Mouse (Mus musculus) layer of hippocampus, postnatal 25 days (tissue): ENCODE results near the gene C530008M17Rik. TPM values are rescaled to one million over a fixed set of nuclear protein-coding genes. Genes with fewer than 3 reads are reported as not detected.

Experiments used
- DNase-seq, 2 experiments: peaks; one replicate each; pipeline ENCODE4 v3.0.0; 2022; ENCODE audit warnings: mixed read lengths in 2 of 2, low spot score in 1 of 2; ENCODE audit errors: extremely low spot score in 1 of 2
- total RNA-seq, 2 experiments: library from RNA; stranded (reverse); gene quantifications; 2 replicates each; pipeline ENCODE4 v1.2.3; 2021

Gene C530008M17Rik
- total RNA-seq, 2 experiments from 2014 or later: 86.4 to 94.5 TPM

DNA sequence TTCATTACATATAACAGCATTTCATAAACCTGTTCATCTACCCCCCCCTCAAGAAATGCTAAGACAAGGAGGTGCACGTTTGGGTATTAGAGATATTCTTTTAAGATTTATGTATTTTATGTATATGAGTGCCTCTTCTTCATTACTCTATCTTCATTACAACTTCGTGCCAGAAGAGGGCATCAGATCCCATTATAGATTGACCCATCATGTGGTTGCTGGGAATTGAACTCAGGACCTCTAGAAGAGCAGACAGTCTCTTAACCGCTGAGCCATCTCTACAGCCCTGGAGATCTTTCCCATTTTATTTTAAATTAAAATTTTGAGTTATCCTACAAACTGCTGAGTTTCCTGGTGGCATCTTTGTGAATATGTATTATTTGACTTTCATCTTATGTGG lies 112.7 kb downstream of the C530008M17Rik start:
- no peak for DNase-seq

GRCm38 (mm10) chr5:76769572-76769971 lies 113.3 kb downstream of the C530008M17Rik start:
- no peak for DNase-seq

GRCm38 (mm10) chr5:76771371-76771770 lies 115.1 kb downstream of the C530008M17Rik start:
- DNase-seq: no peak

DNA sequence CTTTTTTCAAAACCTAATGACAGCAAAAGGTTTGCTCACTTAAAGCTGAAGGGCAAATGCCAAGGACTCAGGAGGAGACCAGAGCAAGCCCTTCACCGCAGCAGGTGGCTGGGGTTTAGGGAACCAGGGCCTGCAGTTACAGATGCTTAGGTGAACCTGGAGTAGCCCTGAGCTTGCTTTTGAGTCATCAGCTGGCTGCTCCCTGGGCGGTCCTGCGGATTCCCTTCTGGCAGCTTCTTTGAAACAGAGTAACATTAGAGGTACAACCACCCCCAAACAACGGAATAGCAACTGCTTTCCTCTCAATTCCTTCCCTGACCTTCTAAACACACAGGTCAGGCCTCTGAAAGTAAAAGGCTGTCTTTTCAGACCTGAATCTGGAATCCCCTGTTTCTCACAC lies 116.5 kb downstream of the C530008M17Rik start:
- no peak for DNase-seq

DNA sequence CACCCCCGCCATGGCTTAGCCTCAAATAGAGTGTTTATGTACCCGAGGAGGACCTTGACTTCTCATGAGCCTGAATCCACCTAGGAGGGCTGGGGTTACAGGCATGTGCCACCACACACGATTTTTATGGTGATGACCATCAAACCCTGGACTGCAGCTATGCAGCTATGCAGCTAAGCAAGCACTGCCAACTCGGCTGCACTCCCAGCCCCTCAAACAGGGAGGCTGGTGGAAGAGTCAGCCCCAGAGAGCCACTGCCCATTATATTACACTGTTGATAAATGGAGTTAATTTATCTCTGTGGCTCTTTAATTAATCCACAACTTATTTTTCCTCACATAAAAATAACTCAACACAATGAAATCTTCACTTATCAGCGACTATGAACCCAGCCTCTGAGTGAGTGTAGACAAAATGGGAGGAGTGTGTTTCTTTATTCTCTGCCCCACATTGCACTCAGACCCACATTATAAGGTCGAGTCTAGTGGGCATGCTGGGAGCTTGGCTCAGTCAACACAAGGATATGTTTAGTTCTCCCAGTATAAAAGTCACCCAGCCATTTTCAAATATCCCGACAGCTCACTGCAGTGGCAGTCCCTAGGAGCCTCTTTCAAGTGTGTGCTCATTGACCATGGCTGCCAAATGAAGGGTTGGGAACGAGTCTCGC lies 117.3 kb downstream of the C530008M17Rik start:
- no peak for DNase-seq

DNA sequence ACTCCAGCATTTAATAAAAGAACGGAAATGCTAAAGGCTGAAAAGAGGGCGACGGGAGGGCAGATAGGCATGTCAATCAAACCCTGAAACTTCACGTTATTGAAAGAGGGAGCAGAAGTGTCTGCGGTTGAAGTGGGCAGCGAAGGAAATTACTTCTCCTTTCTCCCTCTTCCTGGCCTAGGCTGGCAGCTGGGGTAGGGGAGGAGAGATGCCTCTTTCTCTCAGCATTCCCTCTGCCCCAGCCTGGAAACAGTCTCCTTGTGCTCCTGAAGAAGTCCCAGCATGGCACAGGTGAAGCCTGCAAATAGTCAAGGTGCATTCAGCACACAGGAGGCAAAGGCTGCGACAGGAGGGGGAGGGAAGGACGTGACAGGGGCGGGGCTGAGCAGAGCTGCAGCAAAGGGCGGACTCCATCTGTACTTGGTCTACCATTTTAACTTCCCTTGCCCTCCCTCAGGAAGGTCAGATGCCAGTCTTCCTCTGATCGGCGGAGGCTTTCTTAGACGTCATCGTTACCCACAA lies 122.8 kb downstream of the C530008M17Rik start:
- no peak for DNase-seq

DNA sequence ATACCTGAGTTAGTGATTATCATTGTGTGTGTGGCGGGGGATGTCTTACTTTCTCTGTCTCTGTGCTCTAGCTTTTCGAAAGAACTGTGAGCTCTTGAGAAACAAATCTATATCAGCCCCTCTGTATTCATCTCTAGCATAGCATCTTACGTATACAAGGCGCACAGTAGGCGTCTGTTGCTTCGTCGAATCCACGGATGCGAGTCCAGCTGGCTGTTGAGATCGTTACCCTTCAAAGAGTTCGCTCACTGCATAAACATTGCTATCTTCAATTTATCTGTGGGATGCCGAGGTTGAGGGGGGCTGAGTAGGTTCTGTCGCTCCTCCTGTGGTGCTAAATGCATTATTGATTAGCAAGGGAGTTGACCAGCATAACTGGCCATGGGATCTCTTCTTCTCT lies 125.6 kb downstream of the C530008M17Rik start:
- DNase-seq: no peak

GRCm38 (mm10) chr5:76782414-76783103 lies 126.2 kb downstream of the C530008M17Rik start:
- DNase-seq: peak in 1 of 2 experiments; percentile 12

DNA sequence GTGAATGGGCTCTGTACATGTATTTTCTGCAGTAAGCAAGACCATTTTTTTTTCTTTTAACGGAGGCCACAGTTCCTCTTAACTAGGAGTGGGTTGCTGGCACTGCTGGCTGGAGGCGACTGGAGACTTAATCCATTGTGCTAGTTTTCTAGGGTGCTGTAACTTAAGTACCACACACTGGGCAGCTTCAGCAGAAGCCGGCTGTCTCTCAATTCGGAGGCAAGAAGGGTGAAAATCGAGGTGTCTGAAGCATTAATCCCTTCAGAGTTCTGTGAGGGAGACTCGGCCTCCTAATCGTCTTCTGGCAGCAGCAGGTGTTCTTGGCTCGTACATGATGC lies 126.8 kb downstream of the C530008M17Rik start:
- no peak for DNase-seq

DNA sequence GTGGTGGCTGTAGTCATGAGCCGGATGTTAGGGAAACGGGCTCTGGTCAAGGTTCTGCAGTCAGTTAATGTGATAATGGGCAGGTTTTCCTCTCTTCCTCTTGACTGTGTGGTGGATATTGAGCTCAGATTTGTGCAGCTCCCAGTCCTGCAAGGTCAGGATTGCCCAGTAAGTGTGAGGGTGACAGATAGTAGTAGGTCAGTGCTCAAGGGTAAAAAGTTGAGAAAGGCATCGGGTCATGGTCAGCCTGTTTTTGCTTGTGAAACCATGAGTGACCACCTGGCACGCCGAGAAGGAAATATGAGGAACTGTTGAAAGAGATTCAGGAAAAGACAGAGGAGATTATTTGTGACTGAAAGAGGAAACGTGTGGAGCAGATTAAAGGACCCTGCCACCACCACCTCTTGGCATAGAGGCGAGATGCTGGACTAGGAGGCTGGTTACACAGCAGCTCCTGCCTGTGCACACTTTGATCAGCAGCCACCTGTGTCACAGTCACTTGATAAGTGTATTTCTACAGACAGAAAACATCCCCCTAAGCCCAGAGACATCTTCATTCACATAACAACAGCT lies 127.9 kb downstream of the C530008M17Rik start:
- no peak for DNase-seq

- DNase-seq: no peak
Observed at GRCm38 (mm10) chr5:76785013-76785412, 128.7 kb downstream of the C530008M17Rik start.

GRCm38 (mm10) chr5:76789881-76790280 lies 133.6 kb downstream of the C530008M17Rik start:
- DNase-seq: no peak

- no peak for DNase-seq
Observed at GRCm38 (mm10) chr5:76791280-76791679, 135.0 kb downstream of the C530008M17Rik start.

DNA sequence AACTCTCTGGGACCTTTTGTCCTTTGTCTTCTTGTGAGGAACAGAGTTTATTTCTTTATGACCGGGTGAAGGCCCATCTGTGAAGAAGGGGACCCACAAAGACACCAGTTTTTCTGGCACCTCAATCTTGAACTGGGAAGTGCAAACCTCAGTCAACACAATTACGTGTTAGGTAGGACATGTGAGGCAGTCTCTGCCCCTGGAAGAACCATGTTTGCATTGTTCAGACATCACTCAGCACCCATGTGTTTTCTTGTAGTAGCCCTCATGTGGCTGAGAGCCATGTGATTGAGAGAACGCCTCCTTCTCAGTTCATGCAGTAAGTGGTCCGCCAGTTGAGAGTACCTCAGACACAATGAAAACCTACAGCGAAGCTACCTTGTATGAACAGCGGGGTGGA lies 136.4 kb downstream of the C530008M17Rik start:
- no peak for DNase-seq

GRCm38 (mm10) chr5:76798043-76798442 lies 141.7 kb downstream of the C530008M17Rik start:
- DNase-seq: no peak

DNA sequence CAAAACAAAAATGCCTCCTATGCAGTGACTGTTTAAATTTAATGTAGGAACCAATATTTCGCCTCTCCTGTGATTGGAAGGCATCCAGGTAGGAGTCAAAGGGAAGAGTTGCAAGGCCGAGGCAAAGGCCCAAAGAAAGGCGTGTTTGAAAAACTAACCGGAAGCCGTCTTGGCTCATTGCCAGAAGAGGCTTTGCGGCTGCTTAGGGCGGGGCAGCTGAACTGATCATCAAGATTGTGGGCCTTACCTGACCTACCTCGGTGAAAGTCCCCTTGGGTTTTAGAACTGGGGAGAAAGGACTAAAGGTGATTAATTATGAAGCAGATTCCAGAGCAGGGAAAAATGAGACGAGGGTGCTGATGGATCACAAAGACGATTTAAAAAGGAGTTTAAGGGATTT lies 143.2 kb downstream of the C530008M17Rik start:
- DNase-seq: no peak

DNA sequence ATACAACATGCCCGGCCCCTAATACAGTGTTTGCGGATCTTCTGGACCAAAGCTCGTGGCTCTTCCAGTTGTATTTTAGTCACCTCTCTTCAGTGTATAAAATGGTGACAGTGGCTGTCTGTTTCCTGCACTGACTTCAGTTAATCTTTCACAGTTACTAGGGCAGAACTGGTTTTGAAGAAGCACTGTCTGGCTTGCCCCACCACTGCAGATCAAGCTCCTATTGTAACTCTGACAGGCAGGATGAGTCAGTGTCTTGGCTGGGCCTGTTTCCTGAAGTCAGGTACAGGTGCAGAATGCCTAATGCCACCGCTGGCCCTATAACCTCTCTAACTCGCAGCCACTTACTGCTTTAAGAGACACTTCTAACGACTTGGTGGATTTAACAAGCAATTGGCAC lies 152.7 kb downstream of the C530008M17Rik start:
- DNase-seq: no peak

DNA sequence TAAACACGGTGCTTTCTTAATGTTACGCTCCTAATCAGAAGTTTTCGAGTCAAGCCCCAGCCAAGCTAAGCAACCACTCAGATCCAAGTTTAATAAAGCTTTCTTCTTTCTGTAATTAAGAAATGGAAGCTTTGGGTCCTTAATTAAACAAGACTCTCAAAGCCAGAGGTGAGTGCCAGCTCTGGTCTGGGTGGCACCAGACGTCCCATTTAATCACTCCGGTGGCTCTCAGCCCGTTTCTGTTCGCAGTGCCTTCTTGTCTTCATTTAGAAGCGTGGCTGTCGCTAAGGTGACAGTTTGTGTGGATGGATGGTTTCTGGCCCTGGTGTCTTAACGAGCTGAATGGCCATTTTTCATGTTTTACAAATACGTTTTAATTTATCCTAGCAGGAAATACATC lies 158.7 kb downstream of the C530008M17Rik start:
- DNase-seq: no peak

DNA sequence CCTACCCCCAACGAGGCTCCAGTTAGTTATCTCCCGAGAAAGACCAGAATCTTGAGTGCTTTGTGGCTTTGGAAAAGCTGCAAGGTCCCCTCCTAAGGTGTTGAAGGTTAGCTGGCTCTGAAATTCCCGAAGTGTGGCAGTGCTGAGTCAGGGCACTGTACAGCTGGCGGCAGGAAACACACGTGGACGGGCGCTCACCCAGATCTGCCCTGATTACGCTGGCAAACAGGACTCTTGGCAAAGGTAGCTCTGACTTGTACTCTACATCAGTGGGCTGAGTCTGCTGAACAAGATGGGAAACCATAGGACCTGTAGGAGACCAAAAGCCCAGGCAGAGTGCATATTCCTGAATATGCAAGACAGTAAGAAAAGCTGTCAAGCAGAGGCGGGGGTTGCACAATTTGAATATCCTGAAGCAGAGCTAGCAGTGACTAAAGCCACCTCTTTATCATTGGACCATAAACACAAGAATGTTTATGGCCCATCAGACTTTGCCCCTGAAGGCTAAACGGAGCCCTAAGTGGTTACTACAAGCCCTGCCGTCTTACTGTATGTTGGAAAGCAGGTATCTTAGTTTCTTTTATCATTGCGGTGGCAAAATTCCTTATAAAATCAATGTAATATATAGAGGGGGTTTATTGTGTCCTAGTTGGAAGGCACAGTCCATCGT lies 159.6 kb downstream of the C530008M17Rik start:
- no peak for DNase-seq

GRCm38 (mm10) chr5:76816748-76817147 lies 160.4 kb downstream of the C530008M17Rik start:
- DNase-seq: no peak

- peak in 1 of 2 experiments; percentile 19 for DNase-seq
Observed at GRCm38 (mm10) chr5:76817678-76818077, 161.4 kb downstream of the C530008M17Rik start.
